Mouse (Mus musculus) CH12.LX (cell line): ENCODE data around the gene Cbx4. TPM values are rescaled to one million over a fixed set of nuclear protein-coding genes. Genes with fewer than 3 reads are reported as not detected.
A peak's percentile ranks its signal among the peaks of the same experiment; 100 is the strongest.

Experiments used
- DNase-seq: peaks from one replicate; pipeline ENCODE4 v3.0.0-alpha.2; 2013; ENCODE audit errors: extremely low read depth
- H3K27ac ChIP-seq: 2 replicates; pipeline ENCODE4 v1.5.1; 2012; ENCODE audit warnings: low read depth, mild to moderate bottlenecking, control low read depth, moderate library complexity; ENCODE audit not compliant: insufficient read depth
- H3K27me3 ChIP-seq: replicated peaks from 2 replicates; pipeline ENCODE3; 2012; ENCODE audit warnings: inconsistent platforms
- H3K36me3 ChIP-seq, 2 experiments: replicated peaks in 1 of 2; 2 replicates each; pipeline versions ENCODE3 to v1.6.1; 2012; ENCODE audit warnings: inconsistent platforms in 1 of 2, low read length in 1 of 2, mild to moderate bottlenecking in 1 of 2, mixed read lengths in 1 of 2, moderate library complexity in 1 of 2; ENCODE audit not compliant: control insufficient read depth in 1 of 2, insufficient read depth in 1 of 2
- H3K4me1 ChIP-seq, 2 experiments: 2 replicates each; pipeline ENCODE4 v1.6.1; 2012; ENCODE audit warnings: inconsistent platforms in 1 of 2, moderate library complexity in 1 of 2; ENCODE audit not compliant: insufficient read depth in 2 of 2, control insufficient read depth in 1 of 2
- H3K4me2 ChIP-seq: 2 replicates; pipeline ENCODE4 v1.6.1; 2012; ENCODE audit warnings: low read depth, mild to moderate bottlenecking, control low read depth; ENCODE audit not compliant: poor library complexity, insufficient read depth, severe bottlenecking
- H3K4me3 ChIP-seq, 3 experiments: fragments of 150-350 bp in 1 of 3; sonication (generic) in 1 of 3; replicated peaks in 1 of 3; 2 replicates each; pipeline versions ENCODE3 to v1.5.1; 2011 to 2012; ENCODE audit warnings: low read depth in 2 of 3, low read length in 2 of 3, mild to moderate bottlenecking in 2 of 3, moderate library complexity in 2 of 3, control low read depth in 1 of 3, improper control_type of control experiment in 1 of 3, inconsistent platforms in 1 of 3, mixed read lengths in 1 of 3; ENCODE audit not compliant: poor library complexity in 1 of 3
- H3K79me2 ChIP-seq: replicated peaks from 2 replicates; pipeline ENCODE4 v1.6.1; 2012; ENCODE audit warnings: mild to moderate bottlenecking, moderate library complexity; ENCODE audit not compliant: control insufficient read depth, poor library complexity, insufficient read depth, severe bottlenecking; ENCODE audit errors: extremely low read depth
- H3K9ac ChIP-seq: 2 replicates; pipeline ENCODE4 v1.6.1; 2012; ENCODE audit warnings: low read depth, mild to moderate bottlenecking, control low read depth, moderate library complexity; ENCODE audit not compliant: insufficient read depth
- H3K9me3 ChIP-seq: replicated peaks from 2 replicates; pipeline ENCODE3; 2012; ENCODE audit warnings: low read length, inconsistent platforms, mixed read lengths
- BHLHE40 ChIP-seq: IDR thresholded peaks from 2 replicates; pipeline ENCODE4 v1.6.1; 2011; ENCODE audit warnings: mild to moderate bottlenecking, low read depth, low read length, improper control_type of control experiment
- CHD1 ChIP-seq: IDR thresholded peaks from 2 replicates; pipeline ENCODE4 v1.6.1; 2012; ENCODE audit warnings: low read depth, low read length, improper control_type of control experiment, inconsistent platforms
- CTCF ChIP-seq, 2 experiments: IDR thresholded peaks in 1 of 2; conservative IDR thresholded peaks in 1 of 2; 2 replicates each; pipeline ENCODE4 v1.5.1; 2011 to 2012; ENCODE audit warnings: low read depth in 2 of 2, low read length in 2 of 2, improper control_type of control experiment in 1 of 2, inconsistent platforms in 1 of 2, mild to moderate bottlenecking in 1 of 2, moderate library complexity in 1 of 2
- E2F4 ChIP-seq: IDR thresholded peaks from 2 replicates; pipeline ENCODE4 v1.6.1; 2011; ENCODE audit warnings: low read depth, low read length, improper control_type of control experiment; ENCODE audit not compliant: insufficient replicate concordance
- ELF1 ChIP-seq: IDR thresholded peaks from 2 replicates; pipeline ENCODE4 v1.6.1; 2014; ENCODE audit warnings: low read depth, mild to moderate bottlenecking, inconsistent platforms, low read length, improper control_type of control experiment
- HCFC1 ChIP-seq: IDR thresholded peaks from 2 replicates; pipeline ENCODE4 v1.6.1; 2012; ENCODE audit warnings: low read depth, mild to moderate bottlenecking, inconsistent platforms, low read length, improper control_type of control experiment
- IRF4 ChIP-seq: IDR thresholded peaks from 2 replicates; pipeline ENCODE4 v1.6.1; 2014; ENCODE audit warnings: low read depth, mild to moderate bottlenecking, inconsistent platforms, low read length, improper control_type of control experiment
- KAT2A ChIP-seq: IDR thresholded peaks from 2 replicates; pipeline ENCODE4 v1.6.1; 2012; ENCODE audit warnings: low read length, improper control_type of control experiment, inconsistent platforms; ENCODE audit not compliant: insufficient replicate concordance
- MAFK ChIP-seq: IDR thresholded peaks from 2 replicates; pipeline ENCODE4 v1.6.1; 2011; ENCODE audit warnings: low read length, improper control_type of control experiment; ENCODE audit not compliant: insufficient replicate concordance
- MAZ ChIP-seq: IDR thresholded peaks from 2 replicates; pipeline ENCODE4 v1.6.1; 2012; ENCODE audit warnings: low read depth, mild to moderate bottlenecking, inconsistent platforms, low read length, improper control_type of control experiment, moderate library complexity
- MEF2A ChIP-seq: IDR thresholded peaks from 2 replicates; pipeline ENCODE4 v1.6.1; 2014; ENCODE audit warnings: low read depth, mild to moderate bottlenecking, inconsistent platforms, low read length, improper control_type of control experiment, borderline replicate concordance
- MXI1 ChIP-seq: IDR thresholded peaks from 2 replicates; pipeline ENCODE4 v1.6.1; 2011; ENCODE audit warnings: mild to moderate bottlenecking, low read depth, low read length, improper control_type of control experiment
- MYC ChIP-seq: IDR thresholded peaks from 2 replicates; pipeline ENCODE4 v1.6.1; 2011; ENCODE audit warnings: low read depth, mild to moderate bottlenecking, improper control_type of control experiment, low read length
- NRF1 ChIP-seq: IDR thresholded peaks from 2 replicates; pipeline ENCODE4 v1.6.1; 2014; ENCODE audit warnings: low read depth, mild to moderate bottlenecking, inconsistent platforms, low read length, improper control_type of control experiment, moderate library complexity
- POLR2AphosphoS2 ChIP-seq: IDR thresholded peaks from 2 replicates; pipeline ENCODE4 v1.6.1; 2011; ENCODE audit warnings: low read depth, low read length, improper control_type of control experiment
- RCOR1 ChIP-seq: conservative IDR thresholded peaks from 2 replicates; pipeline ENCODE4 v1.6.1; 2012; ENCODE audit warnings: low read depth, mild to moderate bottlenecking, inconsistent platforms, low read length, improper control_type of control experiment
- SIN3A ChIP-seq: IDR thresholded peaks from 2 replicates; pipeline ENCODE4 v1.6.1; 2012; ENCODE audit warnings: low read length, improper control_type of control experiment, inconsistent platforms
- SMC3 ChIP-seq: IDR thresholded peaks from 2 replicates; pipeline ENCODE4 v1.6.1; 2011; ENCODE audit warnings: low read depth, low read length, improper control_type of control experiment
- TBP ChIP-seq: conservative IDR thresholded peaks from 2 replicates; pipeline ENCODE4 v1.6.1; 2011; ENCODE audit warnings: low read depth, low read length, improper control_type of control experiment
- TCF12 ChIP-seq: IDR thresholded peaks from 2 replicates; pipeline ENCODE4 v1.6.1; 2014; ENCODE audit warnings: low read depth, mild to moderate bottlenecking, inconsistent platforms, low read length, improper control_type of control experiment
- UBTF ChIP-seq: IDR thresholded peaks from 2 replicates; pipeline ENCODE4 v1.6.1; 2012; ENCODE audit warnings: low read depth, mild to moderate bottlenecking, inconsistent platforms, low read length, improper control_type of control experiment, moderate library complexity
- USF1 ChIP-seq: IDR thresholded peaks from 2 replicates; pipeline ENCODE4 v1.6.1; 2014; ENCODE audit warnings: low read depth, mild to moderate bottlenecking, inconsistent platforms, low read length, improper control_type of control experiment
- USF2 ChIP-seq: conservative IDR thresholded peaks from 2 replicates; pipeline ENCODE4 v1.6.1; 2011; ENCODE audit warnings: low read depth, low read length, improper control_type of control experiment
- ZC3H11A ChIP-seq: IDR thresholded peaks from 2 replicates; pipeline ENCODE4 v1.6.1; 2012; ENCODE audit warnings: low read depth, mild to moderate bottlenecking, inconsistent platforms, low read length, improper control_type of control experiment
- ZMIZ1 ChIP-seq: IDR thresholded peaks from 2 replicates; pipeline ENCODE4 v1.6.1; 2012; ENCODE audit warnings: low read depth, mild to moderate bottlenecking, inconsistent platforms, low read length, improper control_type of control experiment
- dilution Hi-C: fragments of 300-500 bp; cut with MboI; formaldehyde crosslinking; loops from 2 replicates; pipeline ENCODE4 v1.14.3; 2020; ENCODE audit warnings: low sequenced_read_pairs; ENCODE audit not compliant: extremely low pct_unique_long_range_greater_than_20kb, extremely low pct_ligation_motif_present
- in situ Hi-C: fragments of 300-500 bp; cut with MboI; formaldehyde crosslinking; loops from 3 replicates; pipeline ENCODE4 v1.14.3; 2019; ENCODE audit warnings: low sequenced_read_pairs, low pct_ligation_motif_present, low pct_unique_long_range_greater_than_20kb, mixed read lengths
- polyA plus RNA-seq: library from polyadenylated mRNA; unstranded; fragments of >175 nt; gene quantifications from 2 replicates; pipeline ENCODE4 v1.2.1, GENCODE M21; 2012; ENCODE audit warnings: low read depth; ENCODE audit not compliant: insufficient read length
- total RNA-seq, 2 experiments: library from RNA; depleted of rRNA; stranded (reverse); fragments of 300-350 nt in 1 of 2; fragments of >200 nt in 1 of 2; gene quantifications; 2 replicates each; pipeline ENCODE4 v1.2.3; 2012 to 2014

The Cbx4 gene
- total and polyA plus RNA-seq, 3 experiments = 15.0 to 40.4 (median 26.0) TPM

DNA sequence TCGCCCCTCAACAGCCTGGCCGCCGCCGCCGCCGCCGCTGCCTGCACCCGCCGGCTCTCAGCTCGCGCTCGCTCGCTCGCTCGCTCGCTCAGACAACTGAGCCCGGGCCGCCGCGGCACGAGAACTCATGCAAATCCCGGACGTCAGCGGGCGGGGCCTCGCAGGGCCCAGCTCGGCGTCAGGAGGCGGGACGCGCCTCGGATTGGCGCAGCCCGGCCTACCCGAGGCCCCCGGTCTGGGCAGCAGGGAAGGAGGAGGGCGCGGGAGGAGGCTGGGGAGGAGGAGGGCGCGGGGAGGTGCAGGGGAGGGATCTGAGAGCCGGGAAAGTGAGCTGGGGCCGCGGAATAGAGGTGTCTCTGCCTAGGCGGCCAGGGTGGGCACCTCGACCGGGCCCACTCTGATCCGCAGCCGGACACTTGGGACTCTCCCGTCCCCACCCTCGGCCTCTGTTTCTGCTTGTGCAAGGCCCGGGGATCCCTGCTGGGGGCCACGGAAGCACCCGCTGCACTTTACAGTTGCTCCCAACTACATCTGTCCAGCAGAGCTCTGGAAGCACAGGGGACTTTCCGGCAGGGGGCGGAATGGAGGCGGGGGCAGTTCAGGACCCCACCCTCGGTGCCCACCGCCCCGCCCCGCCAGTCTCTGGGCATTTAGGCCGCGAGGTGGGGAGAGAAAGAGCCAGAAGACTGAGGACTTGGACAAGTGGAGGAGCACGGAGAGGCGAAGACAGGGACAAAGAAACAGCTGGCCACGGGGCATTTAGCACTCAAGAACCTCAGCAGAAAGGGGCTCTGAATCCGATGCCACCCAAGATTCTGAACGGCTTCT lies at the start of gene Cbx4 (continued):
- TF ChIP-seq KAT2A = 0 out of 2 replicates have a peak, but pooled peaks have one; percentile 35

DNA sequence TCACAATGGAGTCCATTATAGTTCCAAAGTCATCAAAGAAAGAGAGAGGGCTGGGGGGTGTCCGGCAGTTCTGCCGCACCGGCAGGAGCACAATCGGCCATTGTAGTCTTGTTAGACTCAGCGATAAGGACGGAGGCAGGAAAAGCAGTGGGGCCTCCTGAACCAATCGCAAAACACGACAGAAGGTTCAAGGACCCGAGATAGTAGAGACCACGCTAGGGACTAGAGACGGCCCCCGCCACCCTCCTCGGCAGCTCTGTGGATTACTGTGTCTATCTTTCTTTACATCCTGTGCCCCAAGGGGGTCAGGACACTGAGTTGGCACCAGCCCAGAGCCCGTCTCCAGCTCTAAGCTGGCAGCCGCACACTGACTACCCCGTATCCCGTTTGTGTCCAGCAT lies 48.6 kb upstream of the Cbx4 start:
- Histone ChIP-seq H3K36me3 (no peaks in the 10 kb centered on the region), H3K27me3 (peaks cover under 1% of the 10 kb centered on the region), H3K9me3 (peaks cover 8% of the 10 kb centered on the region), H3K27ac (peak overlapping the region; percentile 92), H3K9ac (peak overlapping the region; percentile 58), H3K79me2 (no peaks in the 10 kb centered on the region), H3K4me3 (no peak overlapping the region), H3K4me1 (peaks cover 44 to 77% of the 10 kb centered on the region in 2 experiments), H3K4me2 (peak overlapping the region; percentile 80; the same call in 1 of the 2 replicates)
- TF ChIP-seq CHD1 = no peak
- TF ChIP-seq ZMIZ1 = 0 out of 2 replicates have a peak, but pooled peaks have one; percentile 42
- no peak for DNase-seq
- dilution Hi-C loops = no loop called here
- in situ Hi-C loops = loop anchor here (10.0 kb wide), 1 partner anchor 50 kb away; no protein-coding TSS in a partner anchor

DNA sequence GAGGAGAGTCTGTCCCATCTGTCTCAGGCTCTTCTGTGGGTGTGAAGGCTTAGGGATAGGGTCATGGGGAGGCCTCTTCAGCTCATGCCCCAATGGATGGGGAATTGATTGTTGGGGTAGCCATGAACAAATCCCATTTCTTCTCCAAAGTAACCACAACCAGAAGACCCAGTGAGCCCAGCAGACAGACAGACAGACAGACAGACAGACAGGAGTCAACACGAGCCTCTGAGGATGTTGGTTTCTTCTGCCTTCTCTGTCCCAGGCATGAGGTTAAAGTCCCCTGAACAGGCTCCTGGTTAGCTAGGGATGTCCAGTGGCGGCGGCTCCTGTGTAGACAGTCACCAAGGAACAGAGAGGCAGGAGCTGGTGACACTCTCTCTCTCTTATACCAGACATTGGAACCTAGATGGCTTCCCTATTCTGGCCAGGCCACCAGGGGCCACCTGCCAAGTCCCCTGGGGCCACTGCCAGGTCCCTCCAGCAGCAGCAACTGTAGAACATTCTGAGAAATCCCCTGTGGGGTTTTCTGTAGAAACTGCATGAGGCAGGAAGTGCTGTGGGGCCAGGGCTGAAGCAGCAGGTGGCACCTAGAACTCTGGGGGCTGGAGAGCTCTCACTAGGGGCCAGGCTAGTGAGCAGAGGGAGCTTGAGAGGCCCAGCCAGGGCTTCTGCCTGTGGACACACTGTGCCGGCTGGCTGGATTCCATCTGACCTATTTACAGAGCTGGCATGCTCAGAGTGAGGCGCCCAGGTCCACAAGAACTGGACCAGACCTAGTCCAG lies 47.6 kb upstream of the Cbx4 start:
- DNase-seq = peak; percentile 97
- in situ Hi-C loops = loop anchor here (10.0 kb wide), 1 partner anchor 51 kb away; no protein-coding TSS in a partner anchor
- Histone ChIP-seq H3K27me3 (no peaks in the 10 kb centered on the region), H3K4me3 (peak overlapping the region; percentile 34 to 57 (median 44)), H3K9me3 (peaks cover 8% of the 10 kb centered on the region), H3K9ac (peak overlapping the region; percentile 64), H3K4me2 (peak overlapping the region; percentile 80), H3K27ac (peak overlapping the region; percentile 92), H3K4me1 (peaks cover 51 to 87% of the 10 kb centered on the region in 2 experiments), H3K79me2 (no peaks in the 10 kb centered on the region), H3K36me3 (no peaks in the 10 kb centered on the region)
- dilution Hi-C loops = no loop called here
- peak; percentile 97 for TF ChIP-seq MEF2A
- TF ChIP-seq SMC3 = peak; percentile 65
- TF ChIP-seq HCFC1 = peak; percentile 52
- TF ChIP-seq MXI1 = peak; percentile 89
- peak in 1 of 2 experiments; percentile 38; a peak in 2 of 4 replicates for TF ChIP-seq CTCF (conservative IDR thresholded peaks at IDR 0.05 in 1 of 2, IDR thresholded peaks at IDR 0.05 in 1 of 2; ENCODE audit: low read depth in 2 of 2, low read length in 2 of 2)
- no peak; the same call in 1 of the 2 replicates for TF ChIP-seq USF1
- TF ChIP-seq UBTF = peak; percentile 91
- TF ChIP-seq BHLHE40 = peak; percentile 93
- TF ChIP-seq NRF1 = no peak
- TF ChIP-seq USF2 = no peak
- TF ChIP-seq MAFK = peak; percentile 83
- peak; percentile 94 for TF ChIP-seq IRF4
- peak; percentile 100 for TF ChIP-seq TCF12
- no peak for TF ChIP-seq E2F4
- peak; percentile 99 for TF ChIP-seq MAZ
- peak; percentile 87 for TF ChIP-seq MYC
- TF ChIP-seq ZC3H11A = no peak; the same call in 1 of the 2 replicates
- TF ChIP-seq POLR2AphosphoS2 = peak; percentile 69
- peak; percentile 79 for TF ChIP-seq ZMIZ1
- TF ChIP-seq CHD1 = peak; percentile 97
- peak; percentile 98 for TF ChIP-seq RCOR1
- TF ChIP-seq SIN3A = peak; percentile 96
- peak; percentile 93 for TF ChIP-seq ELF1
- peak; percentile 86 for TF ChIP-seq TBP
